Mouse (Mus musculus) heart, adult 2 months (tissue): ENCODE results near the gene Ptprd.

Source experiments
- CTCF ChIP-seq: fragments of 200-600 bp; IDR thresholded peaks from 2 replicates; pipeline ENCODE4 v1.8.1; 2022; ENCODE audit warnings: antibody characterized with exemption, mild to moderate bottlenecking, moderate library complexity
- EP300 ChIP-seq: fragments of 200-500 bp; IDR thresholded peaks from 2 replicates; pipeline ENCODE4 v1.6.1; 2011; ENCODE audit warnings: low read depth, low read length, control low read depth; ENCODE audit not compliant: insufficient read depth

DNA sequence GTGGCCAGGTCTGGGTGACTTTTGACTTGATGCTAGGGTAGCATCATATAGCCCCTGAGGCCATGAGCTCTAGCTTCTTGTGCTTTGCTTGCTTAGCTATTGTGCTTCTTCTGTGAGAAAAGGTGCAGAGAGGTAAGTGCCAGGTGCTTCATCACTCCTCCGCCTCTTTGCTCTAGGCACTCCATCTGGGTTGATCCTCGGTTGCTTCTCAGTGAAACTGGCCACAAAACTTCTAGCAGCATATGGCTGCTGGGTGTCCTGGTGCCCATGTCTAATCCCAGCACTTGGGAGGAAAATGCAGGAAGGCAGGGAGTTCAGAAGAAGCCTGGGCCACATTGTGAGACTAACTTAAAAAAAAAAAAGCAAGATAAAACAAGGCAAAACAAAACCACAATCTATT lies 1895.8 kb downstream of the Ptprd start:
- no peak for TF ChIP-seq CTCF
- TF ChIP-seq EP300, result no peak
